Mouse (Mus musculus) lung, postnatal 0 days (tissue): ENCODE measurements around the gene Pds5b.

ENCODE experiments used
- CTCF ChIP-seq: IDR thresholded peaks from 2 replicates; pipeline ENCODE4 v1.5.1; 2016; ENCODE audit warnings: antibody characterized with exemption, mild to moderate bottlenecking
- EP300 ChIP-seq: IDR thresholded peaks from 2 replicates; pipeline ENCODE4 v1.6.1; 2016; ENCODE audit warnings: antibody characterized with exemption, mild to moderate bottlenecking, control low read depth

GRCm38 (mm10) chr5:150822781-150823180 is 149.2 kb downstream of the Pds5b start:
- TF ChIP-seq EP300 (no peak), CTCF (no peak)
